Mouse (Mus musculus) megakaryocyte, embryonic 14.5 days (primary cell): Measurements from ENCODE around the gene Vstm2b.

ENCODE experiments used
- FLI1 ChIP-seq: IDR thresholded peaks from 2 replicates; pipeline ENCODE4 v1.6.1; 2012; ENCODE audit warnings: low read length, inconsistent platforms, mixed read lengths
- GATA1 ChIP-seq: IDR thresholded peaks from 3 replicates; pipeline ENCODE4 v1.6.1; 2012; ENCODE audit warnings: mixed read lengths, low read length, inconsistent platforms, borderline replicate concordance

DNA sequence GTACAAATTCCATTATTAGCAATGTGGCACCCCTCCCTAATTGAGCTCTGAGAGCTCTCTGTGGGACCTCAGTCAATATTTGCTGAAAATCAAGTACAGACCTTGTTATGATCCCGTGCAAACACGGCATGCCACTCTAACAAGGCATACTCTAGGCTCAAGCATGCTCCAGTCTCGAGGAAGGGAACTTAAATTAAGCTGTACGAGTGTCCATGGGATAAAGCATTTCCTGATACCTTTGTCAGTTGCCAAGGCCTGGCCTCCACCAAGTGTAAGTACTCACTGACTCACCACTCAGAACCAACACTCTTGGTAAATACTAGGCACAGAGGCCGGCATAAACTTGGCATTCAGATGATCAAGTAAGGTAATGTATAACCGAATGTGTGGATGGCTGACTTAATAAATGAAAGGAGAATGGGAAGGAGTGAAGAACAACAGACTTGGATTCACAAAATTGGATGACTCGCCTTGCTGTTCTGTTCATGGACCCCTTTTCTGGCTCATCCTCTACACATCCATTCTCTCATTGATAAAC lies 42.0 kb upstream of the Vstm2b start:
- TF ChIP-seq GATA1 (no peak), FLI1 (no peak)
